Mouse (Mus musculus): ENCODE results near the gene Tcl1b1. TPM values are rescaled to one million over a fixed set of nuclear protein-coding genes. Genes with fewer than 3 reads are reported as not detected.

The Tcl1b1 gene
- polyA plus RNA-seq, 1 experiment from 2014 or later: not detected

Other genes with a start within 250 kb of the Tcl1b1 start
- gene Syne3, start 149.9 kb upstream of the Tcl1b1 start, polyA plus RNA-seq (2015; fragmentation: Nextera tagmentation; extraction: Ambion mirVana): 0.55 and 0.81 TPM in 2 replicates
- gene Glrx5, start 127.0 kb upstream of the Tcl1b1 start, polyA plus RNA-seq (2015; fragmentation: Nextera tagmentation; extraction: Ambion mirVana): 121 and 150 TPM in 2 replicates
- gene Tcl1b2, start 13.7 kb upstream of the Tcl1b1 start, polyA plus RNA-seq (2015; fragmentation: Nextera tagmentation; extraction: Ambion mirVana): not detected in 2 replicates
- gene Tcl1b5, start 16.7 kb downstream of the Tcl1b1 start, polyA plus RNA-seq (2015; fragmentation: Nextera tagmentation; extraction: Ambion mirVana): not detected in 2 replicates
- not detected in 2 replicates for gene Tcl1b3, start 31.4 kb downstream of the Tcl1b1 start, polyA plus RNA-seq (2015; fragmentation: Nextera tagmentation; extraction: Ambion mirVana)
- gene Tcl1b4, start 42.3 kb downstream of the Tcl1b1 start, polyA plus RNA-seq (2015; fragmentation: Nextera tagmentation; extraction: Ambion mirVana): not detected in 2 replicates
- gene Tcl1, start 63.1 kb downstream of the Tcl1b1 start, polyA plus RNA-seq (2015; fragmentation: Nextera tagmentation; extraction: Ambion mirVana): not detected in 2 replicates
- 0.15 and 0.17 TPM in 2 replicates for gene Tunar, start 174.2 kb downstream of the Tcl1b1 start, polyA plus RNA-seq (2015; fragmentation: Nextera tagmentation; extraction: Ambion mirVana)